ENCODE assay signal across 27 mouse cellular contexts in genomic region chr4:18365514-18365913, GRCm38 (mm10).
DNase-seq lines count a peak whose midpoint lies in the region; ATAC-seq lines count a peak whose summit lies in the region.
"Had no signal": no experiment of that assay in that cellular context is flagged by ENCODE, and none has a peak within 500 bp of the region (broad histone marks: within the 10 kb centered on the region; RNA-seq: fewer than 3 reads in every experiment).

No protein-coding gene starts in this region.

- H3K27ac ChIP-seq in midbrain, embryonic 14.5 days (replicated peaks; ENCODE audit: low read depth, low read length): no peak overlapping the region
- H3K27ac ChIP-seq: embryonic facial prominence, embryonic 10.5 days; heart, embryonic 15.5 days; hindbrain, embryonic 14.5 days; kidney, postnatal 0 days; limb, embryonic 12.5 days had no signal

- H3K9ac ChIP-seq in midbrain, embryonic 14.5 days (replicated peaks; ENCODE audit: low read length): no peak overlapping the region
- H3K9ac ChIP-seq: forebrain, postnatal 0 days; heart, embryonic 15.5 days; hindbrain, embryonic 14.5 days; limb, embryonic 12.5 days; liver, postnatal 0 days had no signal

- ATAC-seq in monocyte, adult 5-6 weeks (replicated peaks; ENCODE audit: insufficient number of reproducible peaks, low FRiP score, low TSS enrichment, poor library complexity, severe bottlenecking): no peak
- no peak for ATAC-seq in midbrain, embryonic 14.5 days (ENCODE audit: low FRiP score, low TSS enrichment)
- ATAC-seq: CD4-positive, CD25-positive, alpha-beta regulatory T cell, adult 4 months; forebrain, postnatal 0 days; inflammation-experienced regulatory T-cells, adult 6 months; liver, postnatal 0 days had no signal

- peak; percentile 11 to 39 for DNase-seq in layer of hippocampus, adult 18-20 months (ENCODE audit: low spot score in 2 of 2)
- DNase-seq in layer of hippocampus, postnatal 36 days: no peak
- peak; percentile 72 to 83 for DNase-seq in frontal cortex, adult 2 months (ENCODE audit: extremely low spot score in 1 of 2, low spot score in 1 of 2)
- DNase-seq in left cerebral cortex, adult 18-20 months (ENCODE audit: low spot score in 2 of 2): peak; percentile 62 to 63
- peak; percentile 24 to 40 for DNase-seq in right cerebral cortex, postnatal 10 days (ENCODE audit: low spot score in 2 of 2)
- no peak for DNase-seq in kidney, adult 18-20 months
- no peak for DNase-seq in midbrain, embryonic 14.5 days
- DNase-seq: adrenal gland, postnatal 36 days; cerebellum, adult 11-12 months; cerebellum, postnatal 10 days; heart, postnatal 4 days; kidney, adult 2 months; liver, postnatal 0 days; lung, postnatal 10 days; spleen, adult 18-20 months; thymus, postnatal 25 days had no signal

- no peaks in the 10 kb centered on the region for H3K9me3 ChIP-seq in midbrain, embryonic 14.5 days (ENCODE audit: control insufficient read depth, low read length)
- H3K9me3 ChIP-seq: embryonic facial prominence, embryonic 10.5 days; heart, embryonic 15.5 days; limb, embryonic 12.5 days had no signal

- H3K4me2 ChIP-seq in midbrain, embryonic 14.5 days (ENCODE audit: low read length): no peak overlapping the region
- H3K4me2 ChIP-seq: heart, embryonic 15.5 days; hindbrain, embryonic 14.5 days; limb, embryonic 12.5 days; liver, embryonic 11.5 days; midbrain, embryonic 11.5 days had no signal

- no peaks in the 10 kb centered on the region for H3K27me3 ChIP-seq in midbrain, embryonic 14.5 days (ENCODE audit: control insufficient read depth, insufficient read depth, low read length)
- H3K27me3 ChIP-seq: heart, embryonic 15.5 days; limb, embryonic 12.5 days had no signal

- H3K4me1 ChIP-seq in midbrain, embryonic 14.5 days (ENCODE audit: control insufficient read depth, insufficient read depth, low read length): no peaks in the 10 kb centered on the region
- H3K4me1 ChIP-seq: heart, embryonic 15.5 days; limb, embryonic 12.5 days had no signal

- H3K36me3 ChIP-seq in midbrain, embryonic 14.5 days (ENCODE audit: control insufficient read depth, insufficient read depth, low read length): no peaks in the 10 kb centered on the region
- H3K36me3 ChIP-seq: embryonic facial prominence, embryonic 10.5 days; heart, embryonic 15.5 days; limb, embryonic 12.5 days had no signal

- 81% methylated on average over 3 of the region's 3 CpGs for WGBS in midbrain, embryonic 14.5 days

- H3K4me3 ChIP-seq in midbrain, embryonic 14.5 days (replicated peaks; ENCODE audit: low read depth, low read length): no peak overlapping the region
- H3K4me3 ChIP-seq: embryonic facial prominence, embryonic 10.5 days; heart, embryonic 15.5 days; limb, embryonic 12.5 days had no signal

Comparison
In these comparisons a context has a peak if more than half of its experiments do, and no peak if none do; other contexts are left out.
1. DNase-seq: peak in layer of hippocampus, adult 18-20 months (2 of 2), frontal cortex, adult 2 months (2 of 2), left cerebral cortex, adult 18-20 months (2 of 2) and right cerebral cortex, postnatal 10 days (2 of 2); none in layer of hippocampus, postnatal 36 days (0 of 2), kidney, adult 18-20 months (single experiment) and midbrain, embryonic 14.5 days (single experiment).